ENCODE assay signal across 21 mouse cellular contexts in genomic region chr2:79704773-79705172, GRCm38 (mm10). TPM values are rescaled to one million over a fixed set of nuclear protein-coding genes. Genes with fewer than 3 reads are reported as not detected.
"Had no signal": no experiment of that assay in that cellular context is flagged by ENCODE, and none has a peak within 500 bp of the region (broad histone marks: within the 10 kb centered on the region; RNA-seq: fewer than 3 reads in every experiment).

No protein-coding gene starts in this region.

- H3K4me1 ChIP-seq: liver, embryonic 15.5 days; lung, embryonic 15.5 days; neural tube, embryonic 12.5 days had no signal

- H3K36me3 ChIP-seq: liver, embryonic 15.5 days; lung, embryonic 15.5 days; midbrain, embryonic 13.5 days; midbrain, embryonic 15.5 days; neural tube, embryonic 12.5 days had no signal

- H3K4me3 ChIP-seq: liver, embryonic 15.5 days; lung, embryonic 15.5 days; megakaryocyte, embryonic 14.5 days; midbrain, embryonic 13.5 days; midbrain, embryonic 15.5 days; neural tube, embryonic 12.5 days had no signal

- H3K27ac ChIP-seq: liver, embryonic 15.5 days; lung, embryonic 15.5 days; macrophage; midbrain, embryonic 13.5 days; midbrain, embryonic 15.5 days; neural tube, embryonic 12.5 days had no signal

- H3K27me3 ChIP-seq: liver, embryonic 15.5 days; lung, embryonic 15.5 days; megakaryocyte, embryonic 14.5 days; midbrain, embryonic 13.5 days; midbrain, embryonic 15.5 days; neural tube, embryonic 12.5 days had no signal

- DNase-seq: liver, postnatal 0 days; lung, adult 2 months; lung, postnatal 14 days; lung, postnatal 36 days; right cerebral cortex, postnatal 14 days; thymus, postnatal 14 days; thymus, postnatal 36 days had no signal

- H3K9ac ChIP-seq: liver, embryonic 15.5 days; liver, postnatal 0 days; lung, embryonic 15.5 days; midbrain, embryonic 13.5 days; midbrain, embryonic 15.5 days; neural tube, embryonic 12.5 days had no signal

- H3K4me2 ChIP-seq: liver, embryonic 15.5 days; lung, embryonic 15.5 days; midbrain, embryonic 11.5 days; midbrain, embryonic 13.5 days; midbrain, embryonic 15.5 days; neural tube, embryonic 12.5 days had no signal

- ATAC-seq: liver, postnatal 0 days; lung, postnatal 0 days; midbrain, embryonic 13.5 days; midbrain, embryonic 15.5 days had no signal

- H3K9me3 ChIP-seq: liver, embryonic 15.5 days; lung, embryonic 15.5 days; megakaryocyte, embryonic 14.5 days; midbrain, embryonic 13.5 days; midbrain, embryonic 15.5 days; neural tube, embryonic 12.5 days had no signal

RNA-seq across cellular contexts. Expression of gene Ppp1r1c, which starts 2.8 kb away (rescaled TPM):
- total RNA-seq: megakaryocyte progenitor cell, adult 5-6 weeks; monocyte, adult 5-6 weeks had no signal
- polyA plus RNA-seq: liver, embryonic 15.5 days; liver, postnatal 0 days; lung, adult 2 months; lung, postnatal 0 days; macrophage; spleen, adult 2 months; stomach, embryonic 14.5 days; thymus, postnatal 0 days had no signal
